Mouse (Mus musculus) heart, embryonic 11.5 days (tissue): ENCODE data around the gene Rgl1. TPM values are rescaled to one million over a fixed set of nuclear protein-coding genes. Genes with fewer than 3 reads are reported as not detected.

Experiments
- ATAC-seq: fragments of 200-750 bp; cut with Nextera tagmentation; replicated peaks from 2 replicates; pipeline ENCODE4 v1.8.0; 2017; ENCODE audit warnings: moderate library complexity; ENCODE audit not compliant: insufficient number of reproducible peaks, low FRiP score, low TSS enrichment
- H3K27ac ChIP-seq: fragments of 300-500 bp; sonication (generic); 2 replicates; pipeline ENCODE4 v1.5.1; 2014; ENCODE audit warnings: mild to moderate bottlenecking, low read depth, low read length
- H3K27me3 ChIP-seq: fragments of 300-500 bp; sonication (generic); 2 replicates; pipeline ENCODE4 v1.6.1; 2014; ENCODE audit warnings: mild to moderate bottlenecking, low read length, mixed read lengths; ENCODE audit not compliant: control insufficient read depth, insufficient read depth
- H3K36me3 ChIP-seq: fragments of 300-500 bp; sonication (generic); 2 replicates; pipeline ENCODE4 v1.6.1; 2014; ENCODE audit warnings: mild to moderate bottlenecking, low read length, moderate library complexity, mixed read lengths; ENCODE audit not compliant: control insufficient read depth, insufficient read depth
- H3K4me1 ChIP-seq: fragments of 300-500 bp; sonication (generic); 2 replicates; pipeline ENCODE4 v1.6.1; 2014; ENCODE audit warnings: low read length; ENCODE audit not compliant: control insufficient read depth, insufficient read depth
- H3K4me2 ChIP-seq: fragments of 300-500 bp; sonication (generic); 2 replicates; pipeline ENCODE4 v1.6.1; 2014; ENCODE audit warnings: mild to moderate bottlenecking, moderate library complexity
- H3K4me3 ChIP-seq: fragments of 300-500 bp; sonication (generic); 2 replicates; pipeline ENCODE4 v1.5.1; 2014; ENCODE audit warnings: low read depth, low read length
- H3K9ac ChIP-seq: fragments of 300-500 bp; sonication (generic); 2 replicates; pipeline ENCODE4 v1.6.1; 2014; ENCODE audit warnings: mild to moderate bottlenecking, low read depth, low read length, moderate library complexity
- H3K9me3 ChIP-seq: fragments of 300-500 bp; sonication (generic); replicated peaks from 2 replicates; pipeline ENCODE4 v1.6.1; 2016; ENCODE audit warnings: low read length; ENCODE audit not compliant: control insufficient read depth
- WGBS: fragments of 180-500 bp; shearing (Covaris S2); extraction: QIAGEN DNeasy Blood & Tissue Kit; methylation state at CpG from one replicate; pipeline ENCODE4 v1.1.7; 2014; ENCODE audit not compliant: insufficient replicate concordance; 5-methylcytosine and 5-hydroxymethylcytosine counted together
- polyA plus RNA-seq: library from polyadenylated mRNA; unstranded; fragments of >200 nt; fragmentation: Nextera tagmentation; extraction: Ambion mirVana; gene quantifications from 2 replicates; pipeline ENCODE4 v1.2.1, GENCODE M21; 2014

The Rgl1 gene
- polyA plus RNA-seq, 1 experiment from 2014 or later, result 61.0 TPM

DNA sequence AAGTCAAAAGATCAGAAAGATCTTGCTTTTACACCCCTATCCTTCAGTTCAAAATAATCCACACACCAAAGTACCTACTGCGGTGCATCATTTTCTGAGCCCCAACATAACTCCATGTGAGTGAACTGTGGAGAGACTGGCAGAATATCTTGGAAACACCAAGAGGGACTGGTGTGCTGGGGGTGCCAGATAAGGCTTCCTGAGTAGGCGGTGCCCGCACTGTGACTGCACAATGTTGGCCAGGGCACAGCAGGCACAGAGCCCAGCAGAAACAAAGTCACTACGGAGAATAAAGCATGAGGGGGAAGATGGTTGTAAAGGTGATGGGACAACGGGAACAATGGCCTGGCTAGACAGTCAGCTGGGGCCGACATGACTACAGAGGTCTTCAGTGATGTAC, 173.5 kb downstream of the Rgl1 start:
- H3K4me3 ChIP-seq, result no peak overlapping the region
- H3K36me3 ChIP-seq, result no peaks in the 10 kb centered on the region; the same call in 1 of the 2 replicates
- no peak overlapping the region for H3K27ac ChIP-seq
- ATAC-seq, result no peak
- H3K27me3 ChIP-seq, result no peaks in the 10 kb centered on the region
- peaks cover 53% of the 10 kb centered on the region for H3K4me1 ChIP-seq
- no peak overlapping the region for H3K4me2 ChIP-seq
- no peaks in the 10 kb centered on the region for H3K9me3 ChIP-seq
- no peak overlapping the region for H3K9ac ChIP-seq
- WGBS, result 76% methylated on average over 6 of the region's 6 CpGs

DNA sequence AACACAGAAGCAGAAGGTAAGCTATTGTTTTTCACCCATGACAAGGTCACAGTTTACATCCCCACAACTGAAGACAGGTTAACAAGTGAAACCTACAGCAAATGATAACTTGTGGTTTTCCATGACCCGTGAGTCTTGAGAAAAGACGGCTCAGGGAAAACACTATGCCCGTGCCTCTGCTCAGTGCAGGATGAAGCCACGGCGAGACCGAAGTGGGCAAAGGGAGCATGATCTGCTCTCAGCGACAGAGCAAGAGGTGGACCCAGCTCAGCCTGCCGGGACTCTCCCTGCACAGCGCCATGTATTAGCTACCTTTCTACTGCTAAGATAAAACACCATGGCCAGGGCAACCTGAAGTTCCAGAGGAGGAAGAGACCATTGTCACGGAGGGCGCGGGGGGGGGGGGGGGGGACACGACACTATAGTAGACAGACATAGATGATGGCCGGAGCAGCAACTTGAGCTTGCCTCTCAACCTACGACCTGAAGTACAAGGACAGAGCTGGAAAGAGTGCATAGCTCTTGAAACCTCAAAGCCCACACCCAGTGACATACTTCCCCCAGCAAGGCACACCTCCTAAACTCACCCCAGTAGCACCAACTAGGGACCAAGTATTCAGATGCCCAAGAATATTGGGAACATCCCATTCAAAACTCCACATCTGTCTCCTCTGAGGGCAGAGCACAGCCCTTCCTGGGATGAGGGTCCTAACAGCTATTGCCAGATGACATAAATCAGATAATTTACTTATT, 174.2 kb downstream of the Rgl1 start:
- Histone ChIP-seq H3K36me3 (no peaks in the 10 kb centered on the region; the same call in 1 of the 2 replicates), H3K27me3 (no peaks in the 10 kb centered on the region), H3K4me3 (no peak overlapping the region), H3K4me1 (peaks cover 51% of the 10 kb centered on the region), H3K27ac (no peak overlapping the region), H3K4me2 (no peak overlapping the region), H3K9ac (no peak overlapping the region), H3K9me3 (no peaks in the 10 kb centered on the region)
- 80% methylated on average over 13 of the region's 15 CpGs for WGBS
- ATAC-seq, result no peak

DNA sequence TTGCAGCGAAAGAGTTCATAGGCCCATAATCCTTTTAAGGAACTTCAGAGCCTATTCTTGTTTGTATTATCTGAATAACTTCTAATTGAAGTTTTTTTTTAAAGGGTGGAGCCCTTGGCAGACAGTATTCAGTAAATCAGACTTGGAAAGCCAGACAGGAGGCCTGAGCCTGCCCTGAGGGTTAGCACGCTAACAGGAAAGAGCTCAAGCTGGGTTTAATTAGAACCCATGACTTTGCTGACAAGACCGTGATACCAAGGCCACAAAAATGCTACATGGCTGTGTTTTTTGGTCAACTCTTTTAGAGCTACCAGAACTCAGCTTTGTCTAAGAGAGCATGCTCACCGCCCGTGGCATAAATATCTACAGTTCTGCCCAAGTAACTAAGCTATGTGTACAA, 175.8 kb downstream of the Rgl1 start:
- ATAC-seq, result no peak
- H3K27me3 ChIP-seq, result no peaks in the 10 kb centered on the region
- H3K4me3 ChIP-seq, result no peak overlapping the region
- 77% methylated on average over 5 of the region's 5 CpGs for WGBS
- H3K27ac ChIP-seq, result 0 out of 2 replicates have a peak overlapping the region, but pooled peaks have one; percentile 35
- H3K9me3 ChIP-seq, result no peaks in the 10 kb centered on the region
- H3K36me3 ChIP-seq, result peaks cover 3% of the 10 kb centered on the region
- no peak overlapping the region for H3K4me2 ChIP-seq
- H3K9ac ChIP-seq, result no peak overlapping the region
- H3K4me1 ChIP-seq, result peaks cover 44% of the 10 kb centered on the region

DNA sequence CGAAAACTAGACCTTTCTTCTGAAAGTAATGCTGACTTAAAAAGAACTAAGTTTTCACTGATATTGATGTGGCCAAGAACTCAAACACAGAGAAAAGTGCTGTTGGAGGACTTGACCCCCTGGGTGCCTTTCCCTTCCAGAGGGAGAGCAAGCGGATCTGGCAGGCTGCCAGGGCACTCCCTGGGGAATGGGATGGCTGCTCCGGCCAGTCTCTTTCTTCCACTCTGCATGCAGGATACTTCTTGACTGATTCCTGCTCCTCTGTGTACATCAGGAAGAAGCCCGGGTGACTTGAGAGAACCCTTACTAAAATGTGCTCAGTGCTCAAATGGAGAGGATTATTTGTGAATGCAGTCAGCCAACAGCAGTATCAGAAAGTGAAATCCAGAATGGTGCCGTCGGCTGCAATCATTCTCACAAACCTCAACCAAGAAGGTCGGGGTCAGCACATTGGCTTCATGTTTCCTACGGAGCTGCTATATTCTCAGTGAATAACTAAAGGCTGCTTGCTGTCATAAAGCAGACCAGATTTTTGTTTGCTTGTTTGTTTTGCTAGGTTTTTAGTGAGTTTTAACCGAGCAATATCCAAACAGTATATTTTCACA, 176.7 kb downstream of the Rgl1 start:
- peak overlapping the region; percentile 78 for H3K27ac ChIP-seq
- ATAC-seq, result no peak
- no peaks in the 10 kb centered on the region for H3K9me3 ChIP-seq
- H3K27me3 ChIP-seq, result no peaks in the 10 kb centered on the region
- 25% methylated on average over 9 of the region's 9 CpGs for WGBS
- H3K4me3 ChIP-seq, result peak overlapping the region; percentile 4; the same call in 1 of the 2 replicates
- peak overlapping the region; percentile 54 for H3K4me2 ChIP-seq
- H3K9ac ChIP-seq, result 0 out of 2 replicates have a peak overlapping the region, but pooled peaks have one; percentile 10
- H3K36me3 ChIP-seq, result peaks cover 3% of the 10 kb centered on the region
- peaks cover 35% of the 10 kb centered on the region for H3K4me1 ChIP-seq

DNA sequence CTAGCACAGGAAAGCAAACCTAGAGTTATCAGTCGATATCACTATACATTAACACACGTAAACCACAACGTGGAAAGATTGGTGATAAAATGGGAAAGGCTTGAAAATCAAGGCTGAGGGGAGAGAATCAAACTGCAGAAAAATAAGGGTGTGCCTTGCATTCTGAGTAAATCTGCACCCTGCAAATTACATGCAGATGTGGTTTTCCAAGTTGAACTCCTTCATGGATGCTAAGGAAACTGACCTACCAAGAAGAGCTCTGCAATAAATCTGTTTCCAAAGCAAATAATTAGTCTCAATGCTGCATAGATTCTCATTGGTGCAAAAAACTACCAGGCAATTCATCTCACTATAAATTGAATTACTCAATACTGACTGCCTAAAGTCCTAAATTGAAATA, 178.7 kb downstream of the Rgl1 start:
- Histone ChIP-seq H3K4me2 (no peak overlapping the region), H3K4me1 (peaks cover 37% of the 10 kb centered on the region), H3K4me3 (no peak overlapping the region), H3K9ac (no peak overlapping the region), H3K36me3 (peaks cover 5% of the 10 kb centered on the region), H3K9me3 (no peaks in the 10 kb centered on the region), H3K27me3 (no peaks in the 10 kb centered on the region), H3K27ac (no peak overlapping the region)
- 66% methylated on average over 3 of the region's 3 CpGs for WGBS
- ATAC-seq, result no peak

DNA sequence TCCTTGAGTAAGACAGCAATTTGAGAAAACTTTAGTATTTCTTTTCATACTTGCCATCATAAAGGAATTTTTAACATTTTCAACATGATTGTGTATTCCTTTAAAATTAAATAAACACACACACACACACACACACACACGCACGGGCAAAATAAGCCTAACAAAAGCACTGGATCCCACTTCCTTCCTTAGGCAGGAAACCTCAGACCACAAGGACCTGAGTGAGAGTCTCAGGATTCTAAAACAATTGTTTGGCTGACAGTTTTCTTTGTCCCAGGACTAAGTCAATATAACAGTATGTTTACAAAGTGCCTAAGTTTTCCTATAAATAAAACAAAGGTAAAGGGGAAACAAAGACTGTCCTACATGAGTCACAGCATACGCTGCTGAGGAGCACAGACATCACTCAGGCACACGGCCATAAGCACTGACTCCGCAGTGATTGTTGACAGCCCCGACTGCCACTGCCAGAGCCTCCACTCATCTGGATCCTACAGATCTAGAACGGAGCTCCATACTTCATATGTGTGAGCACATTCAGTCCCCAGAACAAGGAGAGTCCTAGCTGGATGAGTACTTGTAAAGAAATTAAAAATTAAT, 180.7 kb downstream of the Rgl1 start:
- Histone ChIP-seq H3K4me2 (no peak overlapping the region), H3K4me1 (peaks cover 42% of the 10 kb centered on the region), H3K27me3 (no peaks in the 10 kb centered on the region), H3K9ac (no peak overlapping the region), H3K4me3 (no peak overlapping the region), H3K27ac (no peak overlapping the region), H3K9me3 (no peaks in the 10 kb centered on the region), H3K36me3 (peaks cover 5% of the 10 kb centered on the region)
- WGBS, result 44% methylated on average over 7 of the region's 7 CpGs
- no peak for ATAC-seq

DNA sequence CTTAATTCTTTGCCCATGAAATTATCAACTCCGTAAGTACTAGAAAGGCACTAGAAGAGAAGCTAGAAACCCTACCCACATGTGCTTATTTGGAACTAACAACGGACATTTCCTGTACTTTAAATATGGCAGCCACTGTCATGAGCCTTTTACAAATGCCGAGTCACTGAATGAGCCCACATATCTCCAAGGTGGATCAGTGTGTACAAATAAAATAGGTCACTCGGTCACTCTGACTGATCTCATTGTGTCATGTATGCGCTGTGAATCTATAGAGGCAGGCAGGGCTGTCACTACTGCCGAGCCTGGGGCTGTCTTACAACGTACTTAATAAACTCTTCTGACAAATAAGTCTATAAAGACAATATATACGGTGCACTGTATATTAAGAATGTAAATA, 181.2 kb downstream of the Rgl1 start:
- H3K36me3 ChIP-seq, result peaks cover 5% of the 10 kb centered on the region
- no peak overlapping the region for H3K4me3 ChIP-seq
- no peaks in the 10 kb centered on the region for H3K27me3 ChIP-seq
- no peak for ATAC-seq
- H3K4me2 ChIP-seq, result no peak overlapping the region
- whole genome bisulfite sequencing, result 72% methylated on average over 8 of the region's 8 CpGs
- peaks cover 38% of the 10 kb centered on the region for H3K4me1 ChIP-seq
- no peak overlapping the region for H3K27ac ChIP-seq
- H3K9me3 ChIP-seq, result no peaks in the 10 kb centered on the region
- H3K9ac ChIP-seq, result no peak overlapping the region

DNA sequence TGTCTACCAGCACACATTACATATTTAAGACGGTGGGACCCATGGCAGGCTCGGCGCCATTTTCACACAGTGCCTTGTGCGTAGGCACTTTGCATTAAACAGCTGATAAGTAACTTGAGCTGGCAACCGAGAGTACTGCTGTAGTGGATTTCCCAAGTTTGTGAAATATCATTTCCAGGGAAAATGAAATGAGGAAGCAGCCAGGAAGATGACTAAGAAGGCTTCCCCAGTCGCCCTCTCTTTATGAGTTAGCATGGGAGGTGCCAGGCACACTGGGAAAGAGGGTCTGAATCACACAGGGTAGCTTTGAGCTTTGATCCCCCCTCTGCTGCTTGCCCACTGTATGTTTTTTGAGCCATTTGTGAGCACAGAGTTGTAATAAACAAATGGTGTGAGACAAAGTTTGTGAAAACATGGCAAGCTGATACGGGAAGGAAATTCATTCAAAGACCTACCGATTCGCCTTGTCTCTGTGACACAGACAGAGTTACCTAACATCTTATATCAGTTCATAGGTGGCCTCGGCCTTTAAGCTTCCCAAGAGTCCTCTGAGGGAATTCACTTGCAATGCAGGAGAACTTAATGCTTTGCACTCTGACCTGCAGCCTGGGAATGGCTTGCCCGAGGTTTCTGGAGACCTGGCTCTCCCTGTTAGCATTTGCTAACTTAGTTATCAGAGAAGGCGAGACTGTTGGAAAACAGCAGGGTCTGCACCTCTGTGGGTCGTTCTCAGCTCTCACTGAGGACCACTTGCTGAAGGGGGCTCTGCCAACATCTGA, 184.8 kb downstream of the Rgl1 start:
- ATAC-seq, result no peak
- Histone ChIP-seq H3K4me2 (no peak overlapping the region), H3K36me3 (peaks cover 2% of the 10 kb centered on the region), H3K27ac (peak overlapping the region; percentile 36; the same call in 1 of the 2 replicates), H3K27me3 (no peaks in the 10 kb centered on the region), H3K4me1 (peaks cover 42% of the 10 kb centered on the region), H3K9ac (no peak overlapping the region), H3K4me3 (no peak overlapping the region), H3K9me3 (no peaks in the 10 kb centered on the region)
- 53% methylated on average over 13 of the region's 13 CpGs for WGBS
